Mouse (Mus musculus): ENCODE data around the gene Nprl2. TPM values are rescaled to one million over a fixed set of nuclear protein-coding genes. Genes with fewer than 3 reads are reported as not detected.

Nprl2 gene
- polyA plus RNA-seq, 1 experiment: 34.7 TPM

DNA sequence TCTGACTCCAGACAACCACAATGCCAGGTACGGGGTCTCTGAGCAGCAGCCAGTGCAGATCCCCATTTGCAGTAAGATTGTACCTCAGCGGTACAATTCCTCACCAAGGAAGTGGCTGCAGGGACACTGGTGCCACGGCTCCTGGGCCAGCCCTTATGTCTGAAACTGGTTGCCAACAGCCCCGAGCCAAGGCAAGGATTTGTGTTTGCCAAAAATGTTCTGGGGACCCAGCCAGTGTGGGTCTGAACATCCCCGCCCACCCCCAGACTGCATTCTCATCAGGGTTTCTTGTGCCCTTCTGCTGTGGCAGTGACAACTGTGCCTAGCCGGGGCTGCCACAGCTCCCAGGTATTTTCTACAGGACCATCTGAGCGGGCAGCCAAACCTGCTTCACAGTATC, 3.8 kb upstream of the Nprl2 start:
- Histone ChIP-seq H3K4me1 (ENCODE audit: control insufficient read depth, insufficient read depth, low read length) (peaks cover 26% of the 10 kb centered on the region), H3K4me3 (ENCODE audit: control insufficient read depth, low read depth, low read length) (no peak overlapping the region), H3K27me3 (ENCODE audit: control insufficient read depth, insufficient read depth, low read length) (no peaks in the 10 kb centered on the region), H3K36me3 (ENCODE audit: control insufficient read depth, insufficient read depth, low read length) (no peaks in the 10 kb centered on the region; the same call in none of the 2 replicates), H3K27ac (ENCODE audit: control insufficient read depth, insufficient read depth, low read depth, low read length) (no peak overlapping the region)
- TF ChIP-seq CTCF (IDR thresholded peaks at IDR 0.05; ENCODE audit: control insufficient read depth, insufficient read depth, insufficient replicate concordance, low read depth, low read length) (no peak), POLR2A (IDR thresholded peaks at IDR 0.05; ENCODE audit: control insufficient read depth, low read depth, low read length) (no peak)

GRCm38 (mm10) chr9:107538711-107539110, 3.3 kb upstream of the Nprl2 start:
- Histone ChIP-seq H3K27ac (ENCODE audit: control insufficient read depth, insufficient read depth, low read depth, low read length) (no peak overlapping the region), H3K4me1 (ENCODE audit: control insufficient read depth, insufficient read depth, low read length) (peaks cover 26% of the 10 kb centered on the region)
- TF ChIP-seq POLR2A (IDR thresholded peaks at IDR 0.05; ENCODE audit: control insufficient read depth, low read depth, low read length): no peak
- no peak for TF ChIP-seq CTCF (IDR thresholded peaks at IDR 0.05; ENCODE audit: control insufficient read depth, insufficient read depth, insufficient replicate concordance, low read depth, low read length)

GRCm38 (mm10) chr9:107539940-107540339, 2.1 kb upstream of the Nprl2 start:
- no peak for TF ChIP-seq CTCF (IDR thresholded peaks at IDR 0.05; ENCODE audit: control insufficient read depth, insufficient read depth, insufficient replicate concordance, low read depth, low read length)
- peak; percentile 33; the same call in 1 of the 2 replicates for TF ChIP-seq POLR2A (IDR thresholded peaks at IDR 0.05; ENCODE audit: control insufficient read depth, low read depth, low read length)
- H3K36me3 ChIP-seq (ENCODE audit: control insufficient read depth, insufficient read depth, low read length): no peaks in the 10 kb centered on the region; the same call in none of the 2 replicates
- H3K27me3 ChIP-seq (ENCODE audit: control insufficient read depth, insufficient read depth, low read length): no peaks in the 10 kb centered on the region
- H3K4me1 ChIP-seq (ENCODE audit: control insufficient read depth, insufficient read depth, low read length): peaks cover 20% of the 10 kb centered on the region
- H3K27ac ChIP-seq (ENCODE audit: control insufficient read depth, insufficient read depth, low read depth, low read length): no peak overlapping the region
- peak overlapping the region; percentile 10 for H3K4me3 ChIP-seq (ENCODE audit: control insufficient read depth, low read depth, low read length)

More at GRCm38 (mm10) chr9:107538711-107539110, 3.3 kb upstream of the Nprl2 start:
- Histone ChIP-seq H3K4me3 (ENCODE audit: control insufficient read depth, low read depth, low read length) (no peak overlapping the region), H3K27me3 (ENCODE audit: control insufficient read depth, insufficient read depth, low read length) (no peaks in the 10 kb centered on the region), H3K36me3 (ENCODE audit: control insufficient read depth, insufficient read depth, low read length) (no peaks in the 10 kb centered on the region; the same call in none of the 2 replicates)

DNA sequence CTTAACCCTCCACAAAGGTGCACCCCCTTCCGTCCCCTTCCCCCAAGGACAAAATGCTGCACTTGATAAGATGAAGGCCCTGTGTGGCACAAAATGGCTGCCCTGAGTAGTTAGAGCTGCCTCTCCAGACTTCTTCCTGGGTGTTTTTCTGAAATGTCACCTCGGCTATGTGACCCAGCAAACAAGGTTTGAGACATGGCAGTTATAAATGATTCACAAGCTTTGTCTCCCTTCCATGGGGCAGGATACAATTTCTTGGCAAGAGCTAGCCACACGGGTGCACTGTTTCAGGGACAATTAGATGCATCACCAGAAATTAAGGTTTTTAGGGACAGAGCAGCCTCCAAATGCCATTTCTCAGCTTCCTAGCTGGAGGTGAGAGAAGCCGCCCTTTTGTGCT, 1.6 kb upstream of the Nprl2 start:
- no peaks in the 10 kb centered on the region; the same call in none of the 2 replicates for H3K36me3 ChIP-seq (ENCODE audit: control insufficient read depth, insufficient read depth, low read length)
- TF ChIP-seq CTCF (IDR thresholded peaks at IDR 0.05; ENCODE audit: control insufficient read depth, insufficient read depth, insufficient replicate concordance, low read depth, low read length) (no peak), POLR2A (IDR thresholded peaks at IDR 0.05; ENCODE audit: control insufficient read depth, low read depth, low read length) (no peak)
- H3K27ac ChIP-seq (ENCODE audit: control insufficient read depth, insufficient read depth, low read depth, low read length): no peak overlapping the region
- peak overlapping the region; percentile 92 for H3K4me3 ChIP-seq (ENCODE audit: control insufficient read depth, low read depth, low read length)
- H3K27me3 ChIP-seq (ENCODE audit: control insufficient read depth, insufficient read depth, low read length): no peaks in the 10 kb centered on the region
- H3K4me1 ChIP-seq (ENCODE audit: control insufficient read depth, insufficient read depth, low read length): peaks cover 19% of the 10 kb centered on the region

DNA sequence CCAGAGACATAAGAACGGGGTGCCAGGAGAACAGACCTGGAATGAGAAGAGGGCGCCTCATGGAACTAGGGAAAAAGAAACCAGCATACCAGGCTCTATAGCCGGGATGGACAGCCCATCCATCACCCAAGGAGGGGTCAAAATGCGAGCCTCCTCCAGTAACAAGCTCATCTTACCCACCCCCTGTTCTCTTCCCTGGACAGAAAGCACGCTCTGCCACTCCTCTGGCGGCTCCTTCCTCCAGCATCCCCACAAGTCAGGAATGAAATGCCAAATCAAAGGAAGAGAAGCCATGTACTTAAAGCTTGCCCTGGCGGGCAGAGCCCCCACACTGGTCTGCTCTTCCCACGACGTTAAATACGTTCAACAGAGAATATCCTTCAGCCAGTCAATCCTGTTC, 1.0 kb upstream of the Nprl2 start:
- no peaks in the 10 kb centered on the region; the same call in none of the 2 replicates for H3K36me3 ChIP-seq (ENCODE audit: control insufficient read depth, insufficient read depth, low read length)
- peaks cover 14% of the 10 kb centered on the region for H3K4me1 ChIP-seq (ENCODE audit: control insufficient read depth, insufficient read depth, low read length)
- H3K4me3 ChIP-seq (ENCODE audit: control insufficient read depth, low read depth, low read length): peak overlapping the region; percentile 92
- no peaks in the 10 kb centered on the region for H3K27me3 ChIP-seq (ENCODE audit: control insufficient read depth, insufficient read depth, low read length)
- no peak for TF ChIP-seq POLR2A (IDR thresholded peaks at IDR 0.05; ENCODE audit: control insufficient read depth, low read depth, low read length)
- no peak for TF ChIP-seq CTCF (IDR thresholded peaks at IDR 0.05; ENCODE audit: control insufficient read depth, insufficient read depth, insufficient replicate concordance, low read depth, low read length)
- H3K27ac ChIP-seq (ENCODE audit: control insufficient read depth, insufficient read depth, low read depth, low read length): peak overlapping the region; percentile 85

DNA sequence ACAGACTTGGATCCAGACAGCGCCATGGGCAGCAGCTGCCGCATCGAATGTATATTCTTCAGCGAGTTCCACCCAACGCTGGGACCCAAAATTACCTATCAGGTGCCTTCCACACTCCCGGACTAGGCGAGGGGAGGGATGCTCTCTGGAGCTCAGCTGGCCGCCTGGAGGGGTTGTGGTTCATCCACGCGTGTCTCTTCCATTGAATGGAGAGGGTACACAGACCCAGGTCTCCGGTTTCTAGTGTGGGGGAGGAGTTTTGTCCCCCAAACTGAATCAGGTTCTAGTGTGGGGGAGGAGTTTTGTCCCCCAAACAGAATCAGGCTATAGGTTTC, 293 bp downstream of the Nprl2 start:
- H3K4me1 ChIP-seq (ENCODE audit: control insufficient read depth, insufficient read depth, low read length): peaks cover 19% of the 10 kb centered on the region
- no peaks in the 10 kb centered on the region; the same call in none of the 2 replicates for H3K36me3 ChIP-seq (ENCODE audit: control insufficient read depth, insufficient read depth, low read length)

DNA sequence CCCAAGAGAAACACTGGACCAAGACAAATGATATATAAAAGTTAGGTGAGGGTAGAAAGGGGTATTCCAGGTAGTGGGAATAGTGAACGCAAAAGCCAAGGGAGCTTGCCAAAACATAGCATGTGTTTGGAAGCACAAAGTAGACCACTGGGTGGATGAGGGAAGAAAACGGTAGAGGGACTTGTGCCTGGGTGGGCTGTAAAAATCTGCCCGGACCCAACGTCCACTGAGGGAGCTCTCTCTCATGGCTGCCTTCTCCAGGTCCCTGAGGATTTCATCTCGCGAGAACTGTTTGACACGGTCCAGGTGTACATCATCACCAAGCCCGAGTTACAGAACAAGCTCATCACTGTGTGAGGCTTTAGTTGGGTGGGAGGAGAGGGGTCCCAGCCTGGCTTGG, 695 bp downstream of the Nprl2 start:
- H3K27me3 ChIP-seq (ENCODE audit: control insufficient read depth, insufficient read depth, low read length): no peaks in the 10 kb centered on the region
- TF ChIP-seq CTCF (IDR thresholded peaks at IDR 0.05; ENCODE audit: control insufficient read depth, insufficient read depth, insufficient replicate concordance, low read depth, low read length) (no peak), POLR2A (IDR thresholded peaks at IDR 0.05; ENCODE audit: control insufficient read depth, low read depth, low read length) (no peak)
- H3K4me3 ChIP-seq (ENCODE audit: control insufficient read depth, low read depth, low read length): peak overlapping the region; percentile 92
- no peak overlapping the region for H3K27ac ChIP-seq (ENCODE audit: control insufficient read depth, insufficient read depth, low read depth, low read length)
- H3K4me1 ChIP-seq (ENCODE audit: control insufficient read depth, insufficient read depth, low read length): peaks cover 21% of the 10 kb centered on the region
- no peaks in the 10 kb centered on the region; the same call in none of the 2 replicates for H3K36me3 ChIP-seq (ENCODE audit: control insufficient read depth, insufficient read depth, low read length)

More for the DNA sequence above, 293 bp downstream of the Nprl2 start:
- TF ChIP-seq CTCF (IDR thresholded peaks at IDR 0.05; ENCODE audit: control insufficient read depth, insufficient read depth, insufficient replicate concordance, low read depth, low read length) (no peak), POLR2A (IDR thresholded peaks at IDR 0.05; ENCODE audit: control insufficient read depth, low read depth, low read length) (no peak)
- Histone ChIP-seq H3K27me3 (ENCODE audit: control insufficient read depth, insufficient read depth, low read length) (no peaks in the 10 kb centered on the region), H3K27ac (ENCODE audit: control insufficient read depth, insufficient read depth, low read depth, low read length) (peak overlapping the region; percentile 64), H3K4me3 (ENCODE audit: control insufficient read depth, low read depth, low read length) (peak overlapping the region; percentile 92)
